Mouse (Mus musculus) stomach, postnatal 0 days (tissue): ENCODE data around the gene Cdk2ap1. TPM values are rescaled to one million over a fixed set of nuclear protein-coding genes. Genes with fewer than 3 reads are reported as not detected.
"Not testable (repeated sequence)": the region's sequence is repeated elsewhere in the genome, so short reads cannot be mapped to it uniquely, and the experiment has no call there.

ENCODE experiments used
- ATAC-seq: fragments of 200-750 bp; cut with Nextera tagmentation; 2 replicates; pipeline ENCODE4 v1.8.0; 2017; ENCODE audit not compliant: low FRiP score, low TSS enrichment
- DNase-seq: peaks from one replicate; pipeline ENCODE4 v3.0.0-alpha.2; 2016; ENCODE audit warnings: low spot score
- H3K27ac ChIP-seq: fragments of 300-500 bp; sonication (generic); replicated peaks from 2 replicates; pipeline ENCODE4 v1.5.1; 2014; ENCODE audit warnings: mild to moderate bottlenecking, control low read depth
- H3K27me3 ChIP-seq: fragments of 300-500 bp; sonication (generic); 2 replicates; pipeline ENCODE4 v1.6.1; 2014; ENCODE audit warnings: low read length; ENCODE audit not compliant: control insufficient read depth, insufficient read depth
- H3K36me3 ChIP-seq: fragments of 300-500 bp; sonication (generic); 2 replicates; pipeline ENCODE4 v1.6.1; 2014; ENCODE audit warnings: low read length, mixed read lengths; ENCODE audit not compliant: control insufficient read depth, insufficient read depth
- H3K4me1 ChIP-seq: fragments of 300-500 bp; sonication (generic); replicated peaks from 2 replicates; pipeline ENCODE4 v1.6.1; 2014; ENCODE audit warnings: antibody characterized with exemption; ENCODE audit not compliant: control insufficient read depth, insufficient read depth
- H3K4me2 ChIP-seq: fragments of 300-500 bp; sonication (generic); replicated peaks from 2 replicates; pipeline ENCODE4 v1.6.1; 2014; ENCODE audit warnings: low read depth, mild to moderate bottlenecking, control low read depth, moderate library complexity
- H3K4me3 ChIP-seq: fragments of 300-500 bp; sonication (generic); 2 replicates; pipeline ENCODE4 v1.5.1; 2014; ENCODE audit warnings: low read depth, low read length, control low read depth
- H3K9ac ChIP-seq: fragments of 300-500 bp; sonication (generic); 2 replicates; pipeline ENCODE4 v1.6.1; 2014; ENCODE audit warnings: mild to moderate bottlenecking, low read length, control low read depth, mixed read lengths
- H3K9me3 ChIP-seq: fragments of 300-500 bp; sonication (generic); 2 replicates; pipeline ENCODE4 v1.6.1; 2016; ENCODE audit warnings: low read length; ENCODE audit not compliant: control insufficient read depth
- CTCF ChIP-seq: IDR thresholded peaks from 2 replicates; pipeline ENCODE4 v1.5.1; 2016; ENCODE audit warnings: antibody characterized with exemption, low read depth, mild to moderate bottlenecking, moderate library complexity
- EP300 ChIP-seq: optimal IDR thresholded peaks from 2 replicates; pipeline ENCODE3; 2016; ENCODE audit warnings: antibody characterized with exemption
- WGBS: fragments of 180-500 bp; shearing (Covaris S2); extraction: QIAGEN DNeasy Blood & Tissue Kit; methylation state at CpG from one replicate; pipeline ENCODE4 v1.1.7; 2014; 5-methylcytosine and 5-hydroxymethylcytosine counted together
- polyA plus RNA-seq: library from polyadenylated mRNA; unstranded; fragments of >200 nt; fragmentation: Nextera tagmentation; extraction: Ambion mirVana; gene quantifications from 2 replicates; pipeline ENCODE4 v1.2.1, GENCODE M21; 2015

Gene Cdk2ap1
- polyA plus RNA-seq, 1 experiment from 2014 or later: 57.6 TPM

DNA sequence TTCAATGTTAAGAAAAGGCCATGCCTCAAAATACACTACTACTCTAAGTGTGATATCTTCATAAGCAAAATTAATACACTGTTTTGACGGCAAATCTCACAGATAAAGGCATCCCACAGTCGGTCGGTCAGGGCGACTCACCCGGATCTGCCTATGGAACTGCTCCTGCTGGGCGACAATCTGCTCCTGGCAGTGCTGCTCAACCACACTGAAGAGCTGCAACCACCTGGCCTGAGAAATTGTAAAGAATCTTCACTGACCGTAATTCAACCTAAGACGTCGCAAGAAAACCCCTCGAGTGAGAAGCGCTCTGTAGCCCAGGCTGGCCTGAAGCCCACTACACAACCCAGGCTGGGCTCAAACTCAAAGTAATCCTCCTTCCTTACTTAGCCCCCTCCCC is 46.9 kb downstream of the Cdk2ap1 start:
- no peak overlapping the region for H3K9ac ChIP-seq
- peaks cover 7% of the 10 kb centered on the region; the same call in 1 of the 2 replicates for H3K36me3 ChIP-seq
- ATAC-seq: no peak
- DNase-seq: no peak
- H3K4me1 ChIP-seq: no peaks in the 10 kb centered on the region
- no peak overlapping the region for H3K27ac ChIP-seq
- no peak overlapping the region for H3K4me2 ChIP-seq
- WGBS: 90% methylated on average over 11 of the region's 11 CpGs
- H3K27me3 ChIP-seq: no peaks in the 10 kb centered on the region
- no peak overlapping the region for H3K4me3 ChIP-seq
- no peak for TF ChIP-seq EP300
- TF ChIP-seq CTCF: no peak
- H3K9me3 ChIP-seq: no peaks in the 10 kb centered on the region

DNA sequence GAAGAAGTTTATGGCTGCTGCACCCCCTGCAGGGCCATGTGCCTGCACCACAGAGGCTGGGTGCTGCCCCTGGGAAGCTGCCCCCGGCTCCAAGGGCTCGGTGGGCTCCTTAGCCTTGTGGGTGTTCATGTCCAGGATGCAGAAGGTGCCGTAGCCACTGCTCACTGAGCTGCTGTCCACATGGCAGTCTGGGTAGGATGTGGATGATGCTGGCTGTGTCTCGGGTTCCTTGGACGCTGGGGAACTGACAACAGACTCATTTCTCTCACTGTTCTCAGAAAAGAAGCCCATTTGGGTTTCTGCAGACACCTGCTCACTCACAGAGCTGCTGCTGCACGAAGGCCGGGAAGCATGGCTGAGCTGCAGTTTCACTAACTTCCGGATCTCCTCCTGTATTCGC is 47.4 kb downstream of the Cdk2ap1 start:
- Histone ChIP-seq H3K9me3 (no peaks in the 10 kb centered on the region), H3K4me1 (no peaks in the 10 kb centered on the region), H3K27me3 (no peaks in the 10 kb centered on the region), H3K9ac (no peak overlapping the region), H3K36me3 (peaks cover 7% of the 10 kb centered on the region; the same call in 1 of the 2 replicates), H3K27ac (no peak overlapping the region), H3K4me3 (no peak overlapping the region), H3K4me2 (no peak overlapping the region)
- DNase-seq (no peak), ATAC-seq (no peak)
- TF ChIP-seq EP300: no peak
- 90% methylated on average over 9 of the region's 9 CpGs for WGBS

GRCm38 (mm10) chr5:124310091-124310490 is 52.8 kb downstream of the Cdk2ap1 start:
- no peak for TF ChIP-seq EP300
- no peak for TF ChIP-seq CTCF
- 92% methylated on average over 11 of the region's 11 CpGs for WGBS
- no peaks in the 10 kb centered on the region for H3K4me1 ChIP-seq
- no peak for ATAC-seq
- peaks cover 9% of the 10 kb centered on the region; the same call in 1 of the 2 replicates for H3K36me3 ChIP-seq
- H3K4me3 ChIP-seq: no peak overlapping the region
- no peak overlapping the region for H3K4me2 ChIP-seq
- H3K27ac ChIP-seq: no peak overlapping the region
- DNase-seq: no peak
- no peaks in the 10 kb centered on the region for H3K27me3 ChIP-seq
- no peaks in the 10 kb centered on the region for H3K9me3 ChIP-seq
- H3K9ac ChIP-seq: no peak overlapping the region

DNA sequence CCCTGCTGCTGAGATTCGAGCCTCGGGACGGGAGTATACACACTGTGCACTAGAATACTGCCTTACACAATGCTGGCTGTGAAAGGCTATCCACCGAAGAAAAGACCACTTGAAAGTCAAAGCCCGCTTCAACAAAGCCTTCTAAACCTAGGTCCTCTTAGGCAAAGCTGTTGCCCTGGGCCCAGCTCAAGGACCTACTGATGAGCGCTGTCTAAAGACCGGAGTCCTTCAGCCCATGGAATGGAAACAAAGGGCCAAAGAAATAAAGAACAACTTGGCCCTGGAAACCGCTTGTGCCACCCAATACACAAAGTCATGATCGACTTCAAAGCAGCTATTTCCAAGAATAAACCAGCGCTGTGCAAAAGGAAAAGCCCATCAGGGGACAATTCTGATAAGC is 53.7 kb downstream of the Cdk2ap1 start:
- Histone ChIP-seq H3K9ac (no peak overlapping the region), H3K9me3 (no peaks in the 10 kb centered on the region), H3K4me3 (no peak overlapping the region), H3K36me3 (peaks cover 9% of the 10 kb centered on the region; the same call in 1 of the 2 replicates), H3K4me2 (no peak overlapping the region), H3K27me3 (no peaks in the 10 kb centered on the region), H3K27ac (no peak overlapping the region), H3K4me1 (no peaks in the 10 kb centered on the region)
- no peak for ATAC-seq
- no peak for DNase-seq
- no peak for TF ChIP-seq EP300
- TF ChIP-seq CTCF: no peak
- 89% methylated on average over 10 of the region's 10 CpGs for WGBS

- not testable (repeated sequence) for H3K27me3 ChIP-seq, H3K4me2 ChIP-seq, DNase-seq, H3K9me3 ChIP-seq, ATAC-seq, H3K4me3 ChIP-seq, H3K4me1 ChIP-seq, H3K9ac ChIP-seq, H3K27ac ChIP-seq, H3K36me3 ChIP-seq
- 70% methylated on average over 6 of the region's 6 CpGs for WGBS
Measured at GRCm38 (mm10) chr5:124302853-124303252, 60.0 kb downstream of the Cdk2ap1 start.

DNA sequence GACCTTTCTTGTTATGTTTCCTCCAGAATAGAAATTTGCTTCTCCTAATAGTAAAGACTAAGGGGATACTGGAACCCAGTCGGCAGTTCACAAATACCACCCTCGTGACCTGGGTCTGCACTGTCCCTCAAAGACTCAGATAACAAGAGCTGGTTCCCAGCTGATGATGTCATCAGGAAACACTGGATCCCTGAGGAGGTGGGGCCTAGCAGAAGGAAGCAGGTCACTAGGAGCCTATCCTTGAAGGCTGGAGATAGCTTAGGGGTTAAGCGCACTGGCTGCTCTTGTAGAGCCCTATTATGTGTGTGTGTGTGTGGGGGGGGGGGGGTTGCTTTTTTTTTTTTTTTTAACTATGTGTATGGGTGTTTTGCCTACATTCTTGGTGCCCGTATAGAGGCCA is 62.8 kb downstream of the Cdk2ap1 start:
- Histone ChIP-seq H3K9me3 (no peaks in the 10 kb centered on the region), H3K36me3 (peaks cover 8% of the 10 kb centered on the region; the same call in 1 of the 2 replicates), H3K4me1 (no peaks in the 10 kb centered on the region), H3K9ac (no peak overlapping the region), H3K27me3 (no peaks in the 10 kb centered on the region), H3K4me2 (no peak overlapping the region), H3K27ac (no peak overlapping the region), H3K4me3 (no peak overlapping the region)
- DNase-seq: peak; percentile 19
- peak; percentile 68 for ATAC-seq
- TF ChIP-seq EP300: no peak
- no peak for TF ChIP-seq CTCF
- 65% methylated on average over 4 of the region's 4 CpGs for WGBS
